Mouse (Mus musculus) neural tube, embryonic 14.5 days (tissue): Measurements from ENCODE around the gene Tshr. TPM values are rescaled to one million over a fixed set of nuclear protein-coding genes. Genes with fewer than 3 reads are reported as not detected.
A peak's percentile ranks its signal among the peaks of the same experiment; 100 is the strongest.
"Not testable (repeated sequence)": the region's sequence is repeated elsewhere in the genome, so short reads cannot be mapped to it uniquely, and the experiment has no call there.

Source experiments
- ATAC-seq: fragments of 200-750 bp; cut with Nextera tagmentation; 2 replicates; pipeline ENCODE4 v1.8.0; 2017; ENCODE audit warnings: low read depth, mild to moderate bottlenecking, moderate TSS enrichment, moderate library complexity
- H3K27ac ChIP-seq: fragments of 300-500 bp; sonication (generic); 2 replicates; pipeline ENCODE4 v1.5.1; 2014; ENCODE audit warnings: low read depth, mild to moderate bottlenecking, control low read depth, low read length, moderate library complexity, mixed read lengths
- H3K27me3 ChIP-seq: fragments of 300-500 bp; sonication (generic); 2 replicates; pipeline ENCODE4 v1.6.1; 2014; ENCODE audit warnings: low read length; ENCODE audit not compliant: control insufficient read depth, insufficient read depth
- H3K36me3 ChIP-seq: fragments of 300-500 bp; sonication (generic); 2 replicates; pipeline ENCODE4 v1.6.1; 2014; ENCODE audit warnings: low read length, mixed read lengths; ENCODE audit not compliant: control insufficient read depth, insufficient read depth
- H3K4me1 ChIP-seq: fragments of 300-500 bp; sonication (generic); 2 replicates; pipeline ENCODE4 v1.6.1; 2014; ENCODE audit warnings: low read length; ENCODE audit not compliant: control insufficient read depth, insufficient read depth
- H3K4me2 ChIP-seq: fragments of 300-500 bp; sonication (generic); 2 replicates; pipeline ENCODE4 v1.6.1; 2014; ENCODE audit warnings: mild to moderate bottlenecking, low read depth, low read length, control low read depth
- H3K4me3 ChIP-seq: fragments of 300-500 bp; sonication (generic); 2 replicates; pipeline ENCODE4 v1.5.1; 2014; ENCODE audit warnings: low read depth, low read length, control low read depth, mixed read lengths
- H3K9ac ChIP-seq: fragments of 300-500 bp; sonication (generic); replicated peaks from 2 replicates; pipeline ENCODE4 v1.6.1; 2014; ENCODE audit warnings: low read depth, mild to moderate bottlenecking, control low read depth, low read length, mixed read lengths
- H3K9me3 ChIP-seq: fragments of 300-500 bp; sonication (generic); 2 replicates; pipeline ENCODE4 v1.6.1; 2016; ENCODE audit warnings: low read length; ENCODE audit not compliant: control insufficient read depth
- WGBS: fragments of 180-500 bp; shearing (Covaris S2); extraction: QIAGEN DNeasy Blood & Tissue Kit; methylation state at CpG from one replicate; pipeline ENCODE4 v1.1.7; 2014; 5-methylcytosine and 5-hydroxymethylcytosine counted together
- polyA plus RNA-seq: library from polyadenylated mRNA; unstranded; fragments of >200 nt; fragmentation: Nextera tagmentation; extraction: Ambion mirVana; gene quantifications from 2 replicates; pipeline ENCODE4 v1.2.1, GENCODE M21; 2014

The Tshr gene
- polyA plus RNA-seq, result 0.59 and 0.91 TPM in 2 replicates

DNA sequence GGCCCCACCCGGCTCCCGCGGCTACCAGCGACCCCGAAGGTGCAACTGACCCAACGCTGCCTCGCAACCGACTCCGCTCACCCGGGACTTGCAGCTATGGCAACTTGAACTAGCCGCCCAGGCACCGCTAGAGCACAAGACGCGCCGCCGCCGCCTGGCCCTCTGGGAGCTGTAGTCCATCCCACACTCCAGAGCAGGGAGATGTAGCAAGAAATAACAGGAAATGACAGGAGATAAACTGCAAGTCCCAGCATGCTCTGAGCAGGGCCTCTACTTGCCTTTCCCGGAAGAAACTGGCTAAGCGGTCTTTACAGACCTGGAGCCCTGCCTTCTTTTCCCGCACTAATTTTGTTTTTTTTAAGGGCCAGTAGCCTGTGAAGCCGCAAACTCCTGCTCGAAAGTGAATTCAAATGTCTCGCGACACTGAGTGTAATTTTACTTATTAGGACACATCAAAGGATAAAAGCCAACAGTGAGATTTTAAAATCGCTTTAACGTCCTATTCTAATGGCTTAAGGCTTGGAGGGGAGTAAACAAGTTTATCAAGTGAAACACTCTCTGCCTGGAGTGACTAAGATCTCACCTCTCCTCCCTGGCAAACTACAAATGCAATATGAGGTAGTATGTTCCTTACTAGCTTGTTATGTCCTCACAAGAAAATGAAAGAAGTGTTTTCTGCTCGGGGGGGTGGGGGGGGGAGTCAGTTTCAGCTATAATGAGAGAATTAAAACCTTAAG, at the start of gene Tshr, which contains the start of gene Cep128:
Gene Tshr (plus strand): TSS at position 283 of the 737 bp plus-strand sequence.
Gene Cep128 (minus strand): TSS at position 129 of the 737 bp plus-strand sequence.
- peaks cover 4% of the 10 kb centered on the region; the same call in 1 of the 2 replicates for H3K4me1 ChIP-seq
- no peaks in the 10 kb centered on the region for H3K9me3 ChIP-seq
- H3K9ac ChIP-seq, result peak within 1 kb of the TSS; percentile 32
- H3K27ac ChIP-seq, result no peak within 1 kb of the TSS
- ATAC-seq, result peak; percentile 100
- no peaks in the 10 kb centered on the region for H3K36me3 ChIP-seq
- no peaks in the 10 kb centered on the region for H3K27me3 ChIP-seq
- peak within 1 kb of the TSS; percentile 56 for H3K4me3 ChIP-seq
- WGBS, result 2% methylated on average over 27 of the region's 27 CpGs
- peak within 1 kb of the TSS; percentile 97 for H3K4me2 ChIP-seq

DNA sequence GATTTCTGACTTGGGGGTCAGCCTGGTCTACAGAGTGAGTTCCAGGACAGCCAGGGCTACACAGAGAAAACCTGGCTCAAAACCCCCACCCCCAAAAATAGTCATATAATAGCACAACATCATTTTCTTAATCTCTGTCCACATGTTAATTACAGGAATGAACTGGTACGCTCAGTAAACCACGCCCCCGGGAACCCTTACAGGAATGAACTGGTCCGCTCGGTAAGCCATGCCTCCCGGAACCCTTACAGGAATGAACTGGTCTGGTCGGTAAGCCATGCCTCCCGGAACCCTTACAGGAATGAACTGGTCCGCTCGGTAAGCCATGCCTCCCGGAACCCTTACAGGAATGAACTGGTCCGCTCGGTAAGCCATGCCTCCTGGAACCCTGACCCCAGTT, 45.7 kb upstream of the Tshr start:
- H3K4me3 ChIP-seq, H3K4me1 ChIP-seq, H3K27ac ChIP-seq, H3K27me3 ChIP-seq, H3K36me3 ChIP-seq, H3K4me2 ChIP-seq, ATAC-seq, H3K9ac ChIP-seq, H3K9me3 ChIP-seq: not testable (repeated sequence)
- 95% methylated on average over 13 of the region's 13 CpGs for whole genome bisulfite sequencing

DNA sequence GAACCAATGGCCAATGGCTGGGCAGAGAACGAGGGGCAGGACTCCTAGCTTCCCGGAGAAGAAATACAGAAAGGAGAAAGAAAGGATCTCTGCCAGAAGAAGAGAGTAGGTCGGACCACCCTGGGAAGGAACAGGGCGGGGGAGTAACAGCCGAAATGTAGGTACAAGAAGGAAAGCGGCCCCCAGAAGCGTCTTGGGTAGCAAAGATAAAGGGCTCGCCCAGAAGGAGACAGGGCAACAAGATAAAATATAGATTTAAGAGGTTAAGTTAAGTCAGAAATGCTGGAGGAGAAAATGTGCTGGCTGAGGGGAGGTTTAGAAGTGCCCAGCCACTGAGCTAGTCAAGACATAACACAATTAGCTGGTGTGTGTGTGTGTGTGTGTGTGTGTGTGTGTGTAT, 30.6 kb upstream of the Tshr start:
- WGBS, result 91% methylated on average over 8 of the region's 8 CpGs
- H3K9me3 ChIP-seq, result no peaks in the 10 kb centered on the region
- no peak overlapping the region for H3K4me3 ChIP-seq
- H3K4me1 ChIP-seq, result no peaks in the 10 kb centered on the region
- H3K9ac ChIP-seq, result no peak overlapping the region
- no peaks in the 10 kb centered on the region for H3K27me3 ChIP-seq
- H3K27ac ChIP-seq, result no peak overlapping the region
- ATAC-seq, result no peak
- no peak overlapping the region for H3K4me2 ChIP-seq
- H3K36me3 ChIP-seq, result no peaks in the 10 kb centered on the region

DNA sequence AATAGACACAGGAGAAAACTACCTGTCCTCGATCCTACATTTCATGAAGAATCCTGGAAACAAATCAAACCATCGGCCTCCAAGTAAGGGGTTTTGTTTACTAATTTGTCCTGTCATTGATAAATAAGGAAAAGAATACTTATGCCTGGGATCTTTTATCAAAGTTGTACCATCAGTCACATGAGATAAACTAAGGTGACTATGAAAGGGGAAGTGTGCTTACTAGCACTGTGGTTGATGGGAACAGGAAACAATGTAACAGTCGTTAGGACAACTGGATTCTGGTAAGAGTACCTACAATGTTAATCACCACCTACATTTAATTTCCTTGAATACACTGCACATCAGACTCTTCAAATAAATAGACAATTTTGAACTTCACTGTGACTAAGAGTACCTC, 15.2 kb upstream of the Tshr start:
- Histone ChIP-seq H3K4me1 (no peaks in the 10 kb centered on the region), H3K9me3 (peaks cover 4% of the 10 kb centered on the region; the same call in 1 of the 2 replicates), H3K4me3 (no peak overlapping the region), H3K36me3 (no peaks in the 10 kb centered on the region), H3K27me3 (no peaks in the 10 kb centered on the region), H3K27ac (no peak overlapping the region), H3K4me2 (no peak overlapping the region), H3K9ac (no peak overlapping the region)
- no peak for ATAC-seq
- 95% methylated on average over 3 of the region's 3 CpGs for WGBS

DNA sequence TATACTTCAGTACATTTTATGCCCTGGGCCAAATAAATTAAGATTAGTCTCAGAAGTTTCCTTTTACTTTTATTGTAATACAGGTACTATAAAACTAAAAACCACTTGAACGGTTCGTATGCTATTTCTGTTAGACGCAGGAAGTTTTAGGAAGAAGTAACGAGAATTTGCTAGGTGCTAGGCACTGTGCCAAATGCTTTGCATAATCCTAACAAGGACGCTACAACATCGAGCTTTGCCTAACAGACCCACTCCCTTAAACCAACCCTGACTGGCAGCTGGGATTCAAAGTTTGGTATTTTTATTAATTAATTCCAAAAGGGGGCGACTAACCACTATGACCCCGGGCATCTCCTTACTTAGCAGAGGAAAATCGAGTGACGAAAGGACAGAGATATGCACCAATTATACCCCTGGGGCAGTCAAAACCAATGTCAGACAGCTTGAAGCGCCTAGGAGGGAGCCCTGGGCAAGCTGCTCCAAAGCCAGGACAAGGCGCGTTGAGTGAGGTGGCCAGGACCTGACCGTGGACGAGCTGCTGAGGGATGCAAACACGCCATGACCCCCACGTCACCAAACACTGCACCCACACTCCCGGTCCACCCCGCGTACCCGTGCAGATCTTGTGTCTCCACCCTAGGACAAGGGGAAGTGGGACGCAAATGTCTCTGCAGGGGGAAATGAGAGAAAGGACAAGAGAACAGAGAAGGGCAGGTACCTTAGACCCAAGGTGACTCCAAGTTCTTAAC, 673 bp upstream of the Tshr start:
- Histone ChIP-seq H3K4me3 (peak overlapping the region; percentile 56), H3K9me3 (no peaks in the 10 kb centered on the region), H3K4me1 (peaks cover 4% of the 10 kb centered on the region; the same call in 1 of the 2 replicates), H3K27me3 (no peaks in the 10 kb centered on the region), H3K9ac (peak overlapping the region; percentile 32), H3K4me2 (peak overlapping the region; percentile 97), H3K36me3 (no peaks in the 10 kb centered on the region), H3K27ac (no peak overlapping the region)
- peak; percentile 69 for ATAC-seq
- 7% methylated on average over 22 of the region's 22 CpGs for WGBS

DNA sequence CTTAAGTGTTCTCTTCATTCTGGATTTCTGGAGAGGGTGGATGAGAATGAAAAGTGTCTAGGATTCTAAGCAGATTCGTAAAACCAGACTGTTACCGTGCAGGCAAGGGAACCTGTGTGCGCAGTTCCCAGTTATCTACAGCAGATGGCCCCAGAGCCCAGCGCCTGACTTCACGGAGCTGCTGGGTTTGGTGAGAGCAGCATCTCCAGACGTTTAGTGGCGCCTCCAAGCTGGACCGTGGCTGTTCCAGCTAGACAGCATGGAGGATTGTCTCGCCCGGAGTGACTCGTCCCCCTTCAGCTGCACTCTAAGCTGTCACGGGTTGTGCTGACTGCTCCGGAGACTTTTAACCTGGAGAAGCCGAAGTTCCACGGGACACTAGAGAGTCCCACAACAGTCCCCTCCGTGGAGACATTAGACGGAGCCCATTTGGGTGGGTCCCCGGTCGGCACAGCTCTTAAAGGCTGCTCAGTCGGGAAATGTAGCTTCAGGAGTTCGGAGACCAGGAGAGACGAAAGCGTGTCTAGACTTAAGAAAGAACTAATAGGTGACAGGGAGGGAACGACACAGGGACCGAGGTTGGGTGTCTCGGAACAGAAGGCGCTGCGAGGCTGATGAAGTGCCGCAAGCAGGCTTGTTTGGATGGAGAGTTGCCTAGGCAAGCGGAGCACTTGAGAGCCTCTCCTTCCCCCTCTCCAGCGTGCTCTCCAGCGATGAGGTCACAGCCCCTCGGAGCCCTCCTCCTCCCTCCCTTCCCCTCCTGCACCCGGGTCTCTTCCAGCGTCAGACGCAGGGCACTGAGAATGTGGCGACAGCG, 16.1 kb downstream of the Tshr start:
- no peaks in the 10 kb centered on the region for H3K9me3 ChIP-seq
- no peaks in the 10 kb centered on the region for H3K36me3 ChIP-seq
- peak overlapping the region; percentile 35 for H3K4me3 ChIP-seq
- WGBS, result under 1% methylated on average over 38 of the region's 38 CpGs
- peaks cover 18% of the 10 kb centered on the region for H3K27me3 ChIP-seq
- peaks cover 5% of the 10 kb centered on the region; the same call in 1 of the 2 replicates for H3K4me1 ChIP-seq
- H3K9ac ChIP-seq, result peak overlapping the region; percentile 46; the same call in 1 of the 2 replicates
- peak overlapping the region; percentile 76 for H3K4me2 ChIP-seq
- ATAC-seq, result peak; percentile 97
- H3K27ac ChIP-seq, result no peak overlapping the region

DNA sequence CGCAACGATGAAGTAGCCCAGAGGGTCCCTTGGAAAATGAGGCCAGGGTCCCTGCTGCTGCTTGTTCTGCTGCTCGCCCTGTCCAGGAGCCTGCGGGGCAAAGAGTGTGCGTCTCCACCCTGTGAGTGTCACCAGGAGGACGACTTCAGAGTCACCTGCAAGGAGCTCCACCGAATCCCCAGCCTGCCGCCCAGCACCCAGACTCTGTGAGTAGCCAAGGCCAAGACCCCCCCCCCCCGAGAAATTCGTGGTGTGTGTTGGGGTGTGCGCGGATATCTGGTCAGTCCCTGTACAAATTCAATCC, 16.6 kb downstream of the Tshr start:
- 7% methylated on average over 12 of the region's 12 CpGs for WGBS
- Histone ChIP-seq H3K9ac (peak overlapping the region; percentile 46; the same call in 1 of the 2 replicates), H3K36me3 (no peaks in the 10 kb centered on the region), H3K4me1 (peaks cover 5% of the 10 kb centered on the region; the same call in 1 of the 2 replicates), H3K9me3 (no peaks in the 10 kb centered on the region), H3K27ac (no peak overlapping the region), H3K4me2 (peak overlapping the region; percentile 76), H3K27me3 (peaks cover 18% of the 10 kb centered on the region), H3K4me3 (peak overlapping the region; percentile 35)
- 0 out of 2 replicates have a peak, but pooled peaks have one; percentile 12 for ATAC-seq

DNA sequence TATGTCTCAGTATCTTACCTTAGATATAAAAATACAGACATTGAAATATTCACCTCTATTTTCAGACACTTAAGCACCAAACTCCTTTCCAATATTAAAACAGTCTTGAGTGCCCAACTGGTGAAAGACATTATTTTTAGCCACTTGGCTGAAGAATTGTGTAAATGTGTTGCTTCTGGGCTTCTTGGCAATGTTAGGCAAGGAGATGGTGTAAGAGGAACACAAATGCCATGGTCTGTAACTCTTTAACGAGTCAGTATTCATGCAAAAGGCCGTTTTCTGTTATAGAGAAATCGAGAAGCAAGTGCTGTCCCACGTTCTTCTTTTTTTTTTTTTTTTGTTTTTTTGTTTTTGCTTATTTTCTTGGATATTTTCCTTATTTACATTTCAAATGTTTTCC, 25.9 kb downstream of the Tshr start:
- H3K27ac ChIP-seq, result no peak overlapping the region
- H3K4me2 ChIP-seq, result no peak overlapping the region
- WGBS, result 86% methylated on average over 4 of the region's 4 CpGs
- no peaks in the 10 kb centered on the region for H3K36me3 ChIP-seq
- peaks cover 10% of the 10 kb centered on the region; the same call in 1 of the 2 replicates for H3K4me1 ChIP-seq
- H3K9me3 ChIP-seq, result no peaks in the 10 kb centered on the region
- H3K4me3 ChIP-seq, result no peak overlapping the region
- H3K9ac ChIP-seq, result no peak overlapping the region
- ATAC-seq, result no peak
- H3K27me3 ChIP-seq, result no peaks in the 10 kb centered on the region
